Mouse (Mus musculus) embryonic fibroblast, embryonic 13.5 days (primary cell): ENCODE results near the gene Rad51d.

Experiments
- CTCF ChIP-seq: IDR thresholded peaks from 2 replicates; pipeline ENCODE4 v1.5.1; 2011; ENCODE audit warnings: mild to moderate bottlenecking, control low read depth, low read length, moderate library complexity, borderline replicate concordance; ENCODE audit not compliant: insufficient read depth
- POLR2A ChIP-seq: IDR thresholded peaks from 2 replicates; pipeline ENCODE4 v1.6.1; 2011; ENCODE audit warnings: low read depth, mild to moderate bottlenecking, control low read depth, low read length, moderate library complexity

DNA sequence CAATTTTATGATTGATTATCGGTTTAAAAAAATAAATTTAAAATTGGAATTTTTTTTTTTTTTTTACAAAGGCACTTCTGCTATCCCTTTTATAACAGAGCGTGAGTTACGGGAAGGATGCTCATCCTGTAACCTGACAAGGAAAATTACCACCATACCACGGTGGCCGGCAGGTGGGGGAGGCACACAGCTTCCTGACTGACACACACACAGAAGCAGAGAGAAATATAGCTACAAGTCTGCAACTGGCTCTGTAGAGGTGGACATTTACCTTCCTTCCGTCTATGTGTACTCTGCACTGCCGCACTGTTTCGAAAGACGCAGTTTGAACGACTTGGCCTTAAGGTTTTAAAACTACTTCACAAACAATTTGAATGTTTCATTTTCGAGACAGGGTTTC lies 38.3 kb downstream of the Rad51d start:
- no peak for TF ChIP-seq POLR2A
- TF ChIP-seq CTCF: no peak
